Mouse (Mus musculus) forebrain, embryonic 16.5 days (tissue): ENCODE results near the gene Rack1. TPM values are rescaled to one million over a fixed set of nuclear protein-coding genes. Genes with fewer than 3 reads are reported as not detected.
A peak's percentile ranks its signal among the peaks of the same experiment; 100 is the strongest.
"Not testable (repeated sequence)": the region's sequence is repeated elsewhere in the genome, so short reads cannot be mapped to it uniquely, and the experiment has no call there.

ENCODE experiments used
- ATAC-seq: fragments of 200-750 bp; cut with Nextera tagmentation; 2 replicates; pipeline ENCODE4 v1.8.0; 2017; ENCODE audit warnings: mild to moderate bottlenecking, moderate library complexity
- H3K27ac ChIP-seq: fragments of 300-500 bp; sonication (generic); 2 replicates; pipeline ENCODE4 v1.5.1; 2014; ENCODE audit warnings: low read length, control low read depth
- H3K27me3 ChIP-seq: fragments of 300-500 bp; sonication (generic); replicated peaks from 2 replicates; pipeline ENCODE4 v1.6.1; 2014; ENCODE audit warnings: low read length; ENCODE audit not compliant: control insufficient read depth, insufficient read depth
- H3K36me3 ChIP-seq: fragments of 300-500 bp; sonication (generic); 2 replicates; pipeline ENCODE4 v1.6.1; 2014; ENCODE audit not compliant: control insufficient read depth, insufficient read depth
- H3K4me1 ChIP-seq: fragments of 300-500 bp; sonication (generic); replicated peaks from 2 replicates; pipeline ENCODE4 v1.6.1; 2014; ENCODE audit warnings: low read length; ENCODE audit not compliant: control insufficient read depth, insufficient read depth
- H3K4me2 ChIP-seq: fragments of 300-500 bp; sonication (generic); 2 replicates; pipeline ENCODE4 v1.6.1; 2014; ENCODE audit warnings: mild to moderate bottlenecking, low read length, control low read depth
- H3K4me3 ChIP-seq: fragments of 300-500 bp; sonication (generic); replicated peaks from 2 replicates; pipeline ENCODE4 v1.5.1; 2014; ENCODE audit warnings: mild to moderate bottlenecking, low read length, control low read depth
- H3K9ac ChIP-seq: fragments of 300-500 bp; sonication (generic); replicated peaks from 2 replicates; pipeline ENCODE4 v1.6.1; 2014; ENCODE audit warnings: low read depth, low read length, control low read depth
- H3K9me3 ChIP-seq: fragments of 300-500 bp; sonication (generic); 2 replicates; pipeline ENCODE4 v1.6.1; 2016; ENCODE audit warnings: low read length; ENCODE audit not compliant: control insufficient read depth
- WGBS: fragments of 180-500 bp; shearing (Covaris S2); extraction: QIAGEN DNeasy Blood & Tissue Kit; methylation state at CpG from one replicate; pipeline ENCODE4 v1.1.7; 2014; 5-methylcytosine and 5-hydroxymethylcytosine counted together
- polyA plus RNA-seq: library from polyadenylated mRNA; unstranded; fragments of >200 nt; fragmentation: Nextera tagmentation; extraction: Ambion mirVana; gene quantifications from 2 replicates; pipeline ENCODE4 v1.2.1, GENCODE M21; 2015

The Rack1 gene
- polyA plus RNA-seq, 1 experiment from 2014 or later = 451 TPM

GRCm38 (mm10) chr11:48791894-48792293 lies 8.2 kb upstream of the Rack1 start:
- H3K27ac ChIP-seq, H3K27me3 ChIP-seq, ATAC-seq, H3K9ac ChIP-seq, H3K9me3 ChIP-seq, H3K4me1 ChIP-seq, H3K4me3 ChIP-seq, H3K4me2 ChIP-seq, H3K36me3 ChIP-seq: not testable (repeated sequence)
- WGBS = 86% methylated on average over 9 of the region's 9 CpGs

GRCm38 (mm10) chr11:48793184-48793583 lies 6.9 kb upstream of the Rack1 start:
- 97% methylated on average over 3 of the region's 3 CpGs for WGBS

GRCm38 (mm10) chr11:48795221-48795620 lies 4.9 kb upstream of the Rack1 start:
- peaks cover 16% of the 10 kb centered on the region for H3K4me1 ChIP-seq
- no peak overlapping the region for H3K9ac ChIP-seq
- H3K9me3 ChIP-seq = no peaks in the 10 kb centered on the region
- 90% methylated on average over 7 of the region's 7 CpGs for WGBS
- H3K27me3 ChIP-seq = no peaks in the 10 kb centered on the region
- no peak overlapping the region for H3K4me2 ChIP-seq
- no peaks in the 10 kb centered on the region for H3K36me3 ChIP-seq
- H3K27ac ChIP-seq = no peak overlapping the region
- no peak overlapping the region for H3K4me3 ChIP-seq
- ATAC-seq = no peak

More at GRCm38 (mm10) chr11:48793184-48793583, 6.9 kb upstream of the Rack1 start:
- H3K9ac ChIP-seq = no peak overlapping the region
- no peak overlapping the region for H3K27ac ChIP-seq
- H3K4me2 ChIP-seq = no peak overlapping the region
- no peaks in the 10 kb centered on the region for H3K9me3 ChIP-seq
- H3K27me3 ChIP-seq = no peaks in the 10 kb centered on the region
- peaks cover 7% of the 10 kb centered on the region for H3K4me1 ChIP-seq
- H3K4me3 ChIP-seq = no peak overlapping the region
- no peak for ATAC-seq
- no peaks in the 10 kb centered on the region for H3K36me3 ChIP-seq

DNA sequence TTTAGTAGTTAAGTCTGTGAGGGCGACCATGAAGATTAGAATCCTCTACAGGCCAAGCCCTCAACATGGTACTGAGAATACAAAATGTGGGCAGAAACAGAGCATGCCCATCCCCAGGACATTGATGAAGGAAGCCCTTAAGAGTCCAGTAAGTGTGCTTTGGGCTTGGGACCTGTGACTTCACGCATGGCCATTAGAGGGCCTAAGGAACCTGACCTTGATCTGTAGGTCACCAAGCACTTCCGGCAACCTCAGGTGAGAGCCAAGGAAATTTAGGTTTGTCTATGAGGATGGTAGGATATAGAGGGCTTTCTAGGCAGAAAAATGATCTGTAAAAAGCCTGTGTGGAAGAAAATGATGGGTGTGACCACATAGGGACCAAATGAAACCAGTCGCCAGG lies 3.8 kb upstream of the Rack1 start:
- Histone ChIP-seq H3K9ac (no peak overlapping the region), H3K36me3 (no peaks in the 10 kb centered on the region), H3K27me3 (no peaks in the 10 kb centered on the region), H3K4me1 (peaks cover 18% of the 10 kb centered on the region), H3K4me2 (no peak overlapping the region), H3K27ac (no peak overlapping the region), H3K9me3 (no peaks in the 10 kb centered on the region), H3K4me3 (no peak overlapping the region)
- no peak for ATAC-seq
- WGBS = 87% methylated on average over 4 of the region's 4 CpGs

GRCm38 (mm10) chr11:48797287-48797686 lies 2.8 kb upstream of the Rack1 start:
- Histone ChIP-seq H3K27me3 (no peaks in the 10 kb centered on the region), H3K36me3 (peaks cover under 1% of the 10 kb centered on the region; the same call in 1 of the 2 replicates), H3K4me1 (peaks cover 28% of the 10 kb centered on the region), H3K9me3 (no peaks in the 10 kb centered on the region), H3K4me3 (no peak overlapping the region), H3K9ac (no peak overlapping the region), H3K4me2 (no peak overlapping the region), H3K27ac (no peak overlapping the region)
- no peak for ATAC-seq
- WGBS = 90% methylated on average over 5 of the region's 5 CpGs

DNA sequence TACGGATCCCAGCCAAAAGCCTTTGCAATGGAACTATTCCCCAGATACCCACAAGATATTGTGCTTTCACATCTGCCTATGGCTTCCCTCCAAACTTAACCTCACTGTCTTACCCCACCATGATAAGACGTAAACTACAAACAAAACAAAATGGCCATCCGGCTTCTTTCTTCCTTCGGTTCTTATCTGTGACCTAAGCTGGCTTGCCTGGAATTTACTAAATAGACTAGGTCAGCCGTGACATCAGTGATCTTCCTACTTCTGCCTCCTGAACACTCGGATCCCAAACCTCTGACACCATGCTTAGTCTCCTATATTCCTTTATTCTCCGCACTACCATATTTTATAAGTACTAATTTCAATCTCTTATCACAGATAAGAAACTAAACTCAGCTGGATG lies 1.8 kb upstream of the Rack1 start:
- Histone ChIP-seq H3K27me3 (no peaks in the 10 kb centered on the region), H3K4me1 (peaks cover 33% of the 10 kb centered on the region), H3K4me3 (no peak overlapping the region), H3K36me3 (peaks cover 7% of the 10 kb centered on the region; the same call in 1 of the 2 replicates), H3K9ac (no peak overlapping the region), H3K27ac (no peak overlapping the region), H3K9me3 (no peaks in the 10 kb centered on the region), H3K4me2 (no peak overlapping the region)
- no peak for ATAC-seq
- 84% methylated on average over 7 of the region's 7 CpGs for WGBS

DNA sequence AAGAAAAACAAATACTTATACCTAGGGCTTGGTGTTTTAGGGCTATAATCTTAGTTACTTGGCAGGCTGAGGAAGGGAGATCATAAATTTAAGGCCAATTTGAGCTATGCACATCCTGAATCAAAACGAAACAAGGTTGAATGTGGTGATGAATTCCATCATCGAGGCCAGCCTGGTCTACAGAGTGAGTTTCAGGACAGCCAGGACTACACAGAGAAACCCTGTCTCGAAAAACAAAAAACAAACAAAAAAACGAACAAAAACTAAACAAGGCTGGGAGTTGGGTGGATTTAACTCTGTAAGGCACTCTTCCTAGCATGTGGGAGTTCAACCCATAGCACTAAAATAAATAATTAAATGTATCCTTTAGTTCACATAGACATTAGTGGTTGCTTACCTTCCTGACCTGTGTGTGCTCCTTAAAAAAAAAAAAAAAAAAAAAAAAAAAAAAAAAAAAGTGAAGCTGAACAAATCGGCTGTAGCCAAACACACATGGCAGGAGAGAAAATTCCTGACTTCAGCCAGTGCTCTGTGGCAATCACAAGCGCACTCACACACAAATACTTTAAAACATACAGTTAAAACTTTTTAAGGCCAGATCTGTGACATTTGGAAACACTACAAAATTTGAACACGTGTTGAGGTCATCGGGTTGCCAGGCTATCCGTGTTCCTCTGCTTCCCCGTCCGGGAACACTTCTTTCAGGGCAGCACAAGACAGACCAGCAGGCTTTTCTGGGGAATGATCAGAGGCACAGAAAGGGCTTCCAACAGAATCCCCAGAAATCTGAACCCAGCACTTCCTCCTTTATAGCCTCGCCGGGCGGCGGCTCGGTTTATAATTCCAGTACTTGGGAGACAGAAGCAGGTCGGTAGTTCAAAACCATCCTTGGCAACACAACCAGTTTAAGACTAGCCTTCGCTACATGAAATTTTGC lies 880 bp upstream of the Rack1 start:
- ATAC-seq = peak; percentile 21
- H3K4me2 ChIP-seq = peak overlapping the region; percentile 88

GRCm38 (mm10) chr11:48801831-48802772 lies 2.0 kb downstream of the Rack1 start:
- no peaks in the 10 kb centered on the region for H3K9me3 ChIP-seq
- H3K4me1 ChIP-seq = peaks cover 33% of the 10 kb centered on the region
- peak overlapping the region; percentile 60 for H3K4me3 ChIP-seq
- H3K27me3 ChIP-seq = no peaks in the 10 kb centered on the region
- H3K4me2 ChIP-seq = peak overlapping the region; percentile 97
- H3K27ac ChIP-seq = no peak overlapping the region
- H3K9ac ChIP-seq = peak overlapping the region; percentile 87
- WGBS = 82% methylated on average over 17 of the region's 17 CpGs
- ATAC-seq = no peak
- peaks cover 42% of the 10 kb centered on the region for H3K36me3 ChIP-seq

More for the DNA sequence above, 880 bp upstream of the Rack1 start:
- peaks cover 33% of the 10 kb centered on the region for H3K4me1 ChIP-seq
- H3K27me3 ChIP-seq = no peaks in the 10 kb centered on the region
- peak overlapping the region; percentile 98 for H3K27ac ChIP-seq
- H3K36me3 ChIP-seq = peaks cover 17% of the 10 kb centered on the region
- peak overlapping the region; percentile 87 for H3K9ac ChIP-seq
- WGBS = 8% methylated on average over 18 of the region's 18 CpGs
- H3K9me3 ChIP-seq = no peaks in the 10 kb centered on the region
- peak overlapping the region; percentile 60 for H3K4me3 ChIP-seq

- Histone ChIP-seq H3K36me3 (peaks cover 52% of the 10 kb centered on the region), H3K27ac (no peak overlapping the region), H3K4me2 (no peak overlapping the region), H3K9ac (no peak overlapping the region), H3K27me3 (no peaks in the 10 kb centered on the region), H3K9me3 (no peaks in the 10 kb centered on the region), H3K4me3 (no peak overlapping the region), H3K4me1 (peaks cover 22% of the 10 kb centered on the region)
- 95% methylated on average over 2 of the region's 2 CpGs for WGBS
- no peak for ATAC-seq
Measured at GRCm38 (mm10) chr11:48803988-48804387, 3.9 kb downstream of the Rack1 start.
